Mouse (Mus musculus): Measurements from ENCODE around the gene Aatk.

Gene Aatk

GRCm38 (mm10) chr11:119958856-119959255 lies 88.1 kb downstream of the Aatk start:
- in situ Hi-C loops (cut with MboI, MseI), result loop anchor here (25.0 kb wide), 1 partner anchor 1697 kb away; no protein-coding TSS in a partner anchor

All from regulatory T cell (primary cell).